Mouse (Mus musculus) liver, postnatal 0 days (tissue): Measurements from ENCODE around the gene Rngtt. TPM values are rescaled to one million over a fixed set of nuclear protein-coding genes. Genes with fewer than 3 reads are reported as not detected.

Experiments
- ATAC-seq: fragments of 200-750 bp; cut with Nextera tagmentation; 2 replicates; pipeline ENCODE4 v1.8.0; 2017; ENCODE audit warnings: mild to moderate bottlenecking, moderate library complexity
- DNase-seq: peaks from one replicate; pipeline ENCODE4 v3.0.0-alpha.2; 2016
- H3K27ac ChIP-seq: fragments of 300-500 bp; sonication (generic); 2 replicates; pipeline ENCODE4 v1.5.1; 2014; ENCODE audit warnings: antibody characterized with exemption, moderate library complexity, mild to moderate bottlenecking, low read depth
- H3K27me3 ChIP-seq: fragments of 300-500 bp; sonication (generic); 2 replicates; pipeline ENCODE4 v1.6.1; 2014; ENCODE audit warnings: low read length, control low read depth, mixed read lengths; ENCODE audit not compliant: insufficient read depth
- H3K36me3 ChIP-seq: fragments of 300-500 bp; sonication (generic); replicated peaks from 2 replicates; pipeline ENCODE4 v1.6.1; 2014; ENCODE audit warnings: mild to moderate bottlenecking, control low read depth, low read length, moderate library complexity, mixed read lengths; ENCODE audit not compliant: insufficient read depth
- H3K4me1 ChIP-seq: fragments of 300-500 bp; sonication (generic); 2 replicates; pipeline ENCODE4 v1.6.1; 2014; ENCODE audit warnings: antibody characterized with exemption, mild to moderate bottlenecking, control low read depth; ENCODE audit not compliant: insufficient read depth
- H3K4me2 ChIP-seq: fragments of 300-500 bp; sonication (generic); 2 replicates; pipeline ENCODE4 v1.6.1; 2014; ENCODE audit warnings: low read depth, mild to moderate bottlenecking, low read length, moderate library complexity, mixed read lengths
- H3K4me3 ChIP-seq: fragments of 300-500 bp; sonication (generic); 2 replicates; pipeline ENCODE4 v1.5.1; 2014; ENCODE audit warnings: low read depth, low read length
- H3K9ac ChIP-seq: fragments of 300-500 bp; sonication (generic); replicated peaks from 2 replicates; pipeline ENCODE4 v1.6.1; 2014; ENCODE audit warnings: mild to moderate bottlenecking, moderate library complexity
- H3K9me3 ChIP-seq: fragments of 300-500 bp; sonication (generic); 2 replicates; pipeline ENCODE4 v1.6.1; 2016; ENCODE audit warnings: mild to moderate bottlenecking, control low read depth, low read length, mixed read lengths
- CTCF ChIP-seq: sonication (generic); IDR thresholded peaks from 2 replicates; pipeline ENCODE4 v1.5.1; 2016; ENCODE audit warnings: antibody characterized with exemption, low read depth
- EP300 ChIP-seq: IDR thresholded peaks from 2 replicates; pipeline ENCODE4 v1.6.1; 2016; ENCODE audit warnings: antibody characterized with exemption, low read depth, mild to moderate bottlenecking
- WGBS: fragments of 180-500 bp; shearing (Covaris S2); extraction: QIAGEN DNeasy Blood & Tissue Kit; methylation state at CpG from one replicate; pipeline ENCODE4 v1.1.7; 2014; ENCODE audit not compliant: insufficient replicate concordance; 5-methylcytosine and 5-hydroxymethylcytosine counted together
- polyA plus RNA-seq: library from polyadenylated mRNA; unstranded; fragments of >200 nt; fragmentation: Nextera tagmentation; extraction: Ambion mirVana; gene quantifications from 2 replicates; pipeline ENCODE4 v1.2.1, GENCODE M21; 2015

Rngtt gene
- polyA plus RNA-seq, 1 experiment from 2014 or later, result 9.3 TPM

- H3K4me1 ChIP-seq, result no peaks in the 10 kb centered on the region
- ATAC-seq, result peak; percentile 35; the same call in 1 of the 2 replicates
- H3K9me3 ChIP-seq, result no peaks in the 10 kb centered on the region
- no peak overlapping the region for H3K4me2 ChIP-seq
- H3K36me3 ChIP-seq, result no peaks in the 10 kb centered on the region
- DNase-seq, result no peak
- TF ChIP-seq EP300 (no peak), CTCF (no peak)
- H3K27ac ChIP-seq, result no peak overlapping the region
- no peak overlapping the region for H3K4me3 ChIP-seq
- WGBS, result 32% methylated on average over 3 of the region's 3 CpGs
- no peaks in the 10 kb centered on the region for H3K27me3 ChIP-seq
- H3K9ac ChIP-seq, result no peak overlapping the region
These were observed 203.3 kb downstream of the Rngtt start for GRCm38 (mm10) chr4:33513421-33513820.

GRCm38 (mm10) chr4:33514108-33515000, 204.2 kb downstream of the Rngtt start:
- Histone ChIP-seq H3K4me2 (no peak overlapping the region), H3K4me3 (no peak overlapping the region), H3K36me3 (no peaks in the 10 kb centered on the region), H3K27ac (no peak overlapping the region), H3K9ac (no peak overlapping the region), H3K4me1 (no peaks in the 10 kb centered on the region), H3K27me3 (no peaks in the 10 kb centered on the region), H3K9me3 (no peaks in the 10 kb centered on the region)
- WGBS, result 80% methylated on average over 10 of the region's 10 CpGs
- ATAC-seq (no peak), DNase-seq (no peak)
- TF ChIP-seq CTCF (no peak), EP300 (no peak)

- no peaks in the 10 kb centered on the region for H3K4me1 ChIP-seq
- H3K36me3 ChIP-seq, result no peaks in the 10 kb centered on the region
- no peak overlapping the region for H3K4me2 ChIP-seq
- TF ChIP-seq CTCF, result no peak
- no peak for TF ChIP-seq EP300
- WGBS, result 77% methylated on average over 7 of the region's 7 CpGs
- no peak for ATAC-seq
- no peaks in the 10 kb centered on the region for H3K9me3 ChIP-seq
- no peak for DNase-seq
- no peak overlapping the region for H3K4me3 ChIP-seq
- H3K9ac ChIP-seq, result no peak overlapping the region
- H3K27ac ChIP-seq, result no peak overlapping the region
- no peaks in the 10 kb centered on the region for H3K27me3 ChIP-seq
These were observed 210.1 kb downstream of the Rngtt start for GRCm38 (mm10) chr4:33520196-33520595.

- 79% methylated on average over 10 of the region's 10 CpGs for whole genome bisulfite sequencing
- H3K36me3 ChIP-seq, result no peaks in the 10 kb centered on the region
- no peaks in the 10 kb centered on the region for H3K4me1 ChIP-seq
- DNase-seq (no peak), ATAC-seq (no peak)
- no peaks in the 10 kb centered on the region for H3K9me3 ChIP-seq
- H3K4me3 ChIP-seq, result no peak overlapping the region
- no peak overlapping the region for H3K9ac ChIP-seq
- H3K27me3 ChIP-seq, result no peaks in the 10 kb centered on the region
- H3K27ac ChIP-seq, result no peak overlapping the region
- TF ChIP-seq CTCF (no peak), EP300 (no peak)
- H3K4me2 ChIP-seq, result no peak overlapping the region
These were observed 210.8 kb downstream of the Rngtt start for GRCm38 (mm10) chr4:33520938-33521337.

GRCm38 (mm10) chr4:33523774-33524173, 213.7 kb downstream of the Rngtt start:
- ATAC-seq (no peak), DNase-seq (no peak)
- H3K27ac ChIP-seq, result no peak overlapping the region
- WGBS, result 69% methylated on average over 3 of the region's 3 CpGs
- TF ChIP-seq EP300 (no peak), CTCF (no peak)
- no peaks in the 10 kb centered on the region for H3K27me3 ChIP-seq
- no peak overlapping the region for H3K4me3 ChIP-seq
- H3K9me3 ChIP-seq, result no peaks in the 10 kb centered on the region
- no peaks in the 10 kb centered on the region for H3K36me3 ChIP-seq
- no peaks in the 10 kb centered on the region for H3K4me1 ChIP-seq
- no peak overlapping the region for H3K4me2 ChIP-seq
- no peak overlapping the region for H3K9ac ChIP-seq

GRCm38 (mm10) chr4:33524481-33525141, 214.5 kb downstream of the Rngtt start:
- DNase-seq (no peak), ATAC-seq (no peak)
- Histone ChIP-seq H3K36me3 (no peaks in the 10 kb centered on the region), H3K27me3 (no peaks in the 10 kb centered on the region), H3K4me3 (no peak overlapping the region), H3K4me2 (no peak overlapping the region), H3K9me3 (no peaks in the 10 kb centered on the region), H3K27ac (no peak overlapping the region), H3K4me1 (no peaks in the 10 kb centered on the region), H3K9ac (no peak overlapping the region)
- WGBS, result 86% methylated on average over 10 of the region's 10 CpGs
- TF ChIP-seq CTCF (no peak), EP300 (no peak)
